Mouse (Mus musculus): ENCODE measurements at regions not wholly inside any gene's neighbourhood (a gene's known extent, or its start where the extent isn't known, plus 50 kb on each side); places are given as distances from the start of the nearest gene placed in this dataset.

DNA sequence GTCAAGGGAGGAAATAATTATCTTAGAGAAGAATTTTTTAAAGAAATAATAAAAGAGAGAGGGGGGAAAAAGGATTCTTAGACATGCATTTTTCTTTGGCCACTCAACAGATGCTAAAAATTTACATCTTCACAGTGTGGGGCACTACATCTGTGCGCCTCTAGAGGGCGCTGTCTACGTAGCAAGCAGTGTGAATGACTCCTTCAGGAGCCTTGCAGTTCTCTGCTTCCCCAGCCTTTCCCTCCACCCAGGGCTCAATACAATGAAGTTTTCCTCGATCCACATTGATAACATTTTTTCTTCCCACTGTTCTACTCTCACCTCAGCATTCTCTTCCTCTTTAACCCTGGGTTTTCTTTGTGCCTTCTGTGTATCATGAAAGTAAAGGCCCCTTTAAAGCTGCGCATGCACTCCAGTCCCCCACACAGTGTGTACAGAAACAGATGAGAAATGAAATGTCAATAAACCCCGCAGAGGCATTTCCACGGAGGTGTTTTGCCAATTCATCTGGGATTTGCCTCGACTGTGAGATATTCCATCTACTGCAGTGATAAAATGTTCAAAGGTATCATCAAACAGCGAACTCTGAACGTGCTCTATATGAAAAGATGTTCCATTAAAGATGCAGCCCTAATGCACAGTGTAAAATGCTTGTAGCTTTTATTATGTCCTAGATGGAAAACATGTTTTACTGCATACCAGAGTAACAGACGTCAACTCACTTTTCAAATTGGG, 181.2 kb downstream of the Rdh14 start:
- DNase-seq (ENCODE audit: low read depth, low spot score): peak; percentile 69

DNA sequence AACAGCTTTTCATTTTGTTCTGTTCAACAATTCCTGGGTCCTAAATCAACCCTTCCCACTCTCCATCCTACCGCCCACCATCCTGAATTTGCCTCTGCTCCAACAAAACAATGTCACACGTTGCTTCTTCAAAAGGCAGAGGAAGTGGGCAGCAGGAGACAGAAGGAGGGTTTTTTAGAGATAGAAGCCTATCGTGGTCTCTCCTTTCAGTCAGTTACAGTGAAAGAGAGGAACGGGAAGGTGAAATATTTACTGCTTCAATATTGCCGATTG, 181.7 kb downstream of the Rdh14 start:
- peak; percentile 60 for DNase-seq (ENCODE audit: low read depth, low spot score)

DNA sequence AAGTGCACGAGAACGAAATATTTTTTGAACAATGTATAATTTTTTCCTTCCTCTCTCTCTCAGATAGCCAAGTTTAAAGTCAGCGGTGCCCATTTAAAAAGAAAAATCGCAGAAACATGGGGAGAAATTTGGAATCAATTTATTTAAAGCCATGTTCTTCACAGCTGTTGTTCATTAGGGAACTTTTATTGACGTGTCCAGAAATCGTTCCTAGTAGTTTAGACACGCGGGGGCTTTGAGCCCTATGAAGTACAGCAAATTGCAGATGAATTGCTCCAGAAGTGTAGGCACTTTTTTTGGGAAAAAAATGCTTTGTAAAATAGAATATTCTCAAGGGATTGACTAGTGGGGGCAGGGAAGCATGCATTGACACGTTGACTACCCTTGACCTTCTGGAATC, 182.8 kb downstream of the Rdh14 start:
- DNase-seq (ENCODE audit: low read depth, low spot score): peak; percentile 73

DNA sequence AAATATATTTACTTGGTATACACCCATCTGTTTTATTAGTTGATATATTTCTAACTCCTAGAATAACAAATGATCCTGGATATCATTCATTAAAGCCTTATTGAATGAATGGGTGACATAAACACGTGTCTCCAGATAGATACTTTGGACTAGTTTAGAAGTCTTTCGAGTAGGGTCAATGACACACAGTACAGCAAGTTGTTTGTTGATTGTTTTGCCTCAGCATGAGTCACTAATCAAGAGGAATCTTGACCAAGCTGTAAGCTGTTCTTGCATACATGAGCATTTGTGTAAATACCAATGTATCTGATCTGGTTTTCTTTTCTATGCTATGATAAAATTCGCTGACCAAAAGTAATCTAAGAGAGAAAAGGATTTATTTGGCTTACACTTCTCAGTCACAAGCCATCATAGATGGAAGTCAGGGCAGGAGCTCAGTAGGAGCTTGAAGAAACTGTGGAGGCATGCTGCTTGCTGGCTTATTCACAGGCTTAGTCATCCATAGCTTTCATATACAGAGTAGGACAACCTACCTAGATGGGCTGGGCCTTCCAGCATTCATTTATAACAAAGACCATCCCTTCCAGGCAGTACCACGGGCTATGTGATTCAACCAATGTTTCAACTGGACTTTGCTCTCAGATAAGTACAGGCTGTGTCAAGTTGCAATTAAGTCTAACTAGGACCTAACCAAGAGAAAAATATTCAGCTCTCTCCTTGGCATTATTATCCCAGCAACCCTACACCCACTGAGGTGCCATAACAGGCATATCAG, 192.5 kb downstream of the Rdh14 start:
- DNase-seq (ENCODE audit: low read depth, low spot score): no peak

DNA sequence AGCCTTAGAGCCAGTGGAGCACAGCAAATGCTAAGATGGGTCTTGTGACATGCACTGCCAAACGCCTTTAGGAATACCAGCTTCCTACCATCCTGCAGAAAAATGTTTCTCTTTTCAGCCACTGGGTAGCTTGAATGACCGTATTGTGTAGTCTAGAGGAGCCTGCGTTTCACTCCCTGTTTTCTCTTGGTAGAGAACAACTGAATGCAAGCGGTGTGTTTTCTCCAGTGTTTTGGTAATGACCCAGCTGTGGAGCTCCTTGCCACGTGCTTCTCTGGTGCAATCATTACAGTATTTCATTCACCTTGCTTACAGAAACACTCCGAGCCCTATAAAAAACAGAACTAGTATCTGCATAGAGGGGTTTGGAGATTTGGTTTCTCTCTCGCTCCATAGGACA, 193.5 kb downstream of the Rdh14 start:
- peak; percentile 20 for DNase-seq (ENCODE audit: low read depth, low spot score)

GRCm38 (mm10) chr12:10589537-10589936, 199.0 kb downstream of the Rdh14 start:
- DNase-seq (ENCODE audit: low read depth, low spot score): peak; percentile 86

DNA sequence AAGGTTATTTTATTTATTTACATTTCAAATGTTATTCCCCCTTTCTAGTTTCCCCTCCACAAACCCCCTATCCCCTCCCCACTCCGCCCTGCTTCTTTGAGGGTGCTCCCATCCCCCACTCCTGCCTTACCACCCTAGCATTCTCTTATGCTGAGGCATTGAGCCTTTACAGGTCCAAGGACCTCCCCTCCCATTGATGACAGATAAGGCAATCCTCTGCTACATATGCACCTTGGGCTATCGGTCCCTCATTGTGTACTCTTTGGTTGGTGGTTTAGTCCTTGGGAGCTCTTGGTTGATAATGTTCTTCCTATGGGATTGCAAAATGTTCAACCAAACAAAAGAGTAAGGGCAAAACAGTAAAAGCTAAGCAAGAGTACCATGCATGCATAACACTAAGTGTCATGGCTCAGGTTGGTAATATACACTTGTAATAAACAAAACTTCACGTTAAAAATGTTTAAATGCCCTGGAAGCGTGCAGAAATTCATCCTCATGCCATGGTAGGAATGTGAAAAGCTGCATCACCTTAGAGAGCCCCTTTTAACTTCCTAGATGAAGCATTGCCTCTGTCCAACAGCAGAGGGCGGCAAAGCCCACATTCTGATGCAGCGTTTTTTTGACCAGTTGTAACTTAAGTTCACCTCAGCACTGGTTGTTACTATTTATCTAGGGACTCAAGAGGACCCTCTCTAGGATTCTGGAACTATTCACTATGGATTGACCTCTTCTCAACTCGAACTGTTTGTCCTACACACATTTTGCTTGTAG, 207.6 kb downstream of the Rdh14 start:
- DNase-seq (ENCODE audit: low read depth, low spot score): peak; percentile 75

GRCm38 (mm10) chr12:10600111-10600510, 209.5 kb downstream of the Rdh14 start:
- no peak for DNase-seq (ENCODE audit: low read depth, low spot score)

- DNase-seq (ENCODE audit: low read depth, low spot score): no peak
These were observed 227.7 kb downstream of the Rdh14 start for GRCm38 (mm10) chr12:10618319-10618718.

GRCm38 (mm10) chr12:10620541-10620940, 230.0 kb downstream of the Rdh14 start:
- DNase-seq (ENCODE audit: low read depth, low spot score): peak; percentile 7

DNA sequence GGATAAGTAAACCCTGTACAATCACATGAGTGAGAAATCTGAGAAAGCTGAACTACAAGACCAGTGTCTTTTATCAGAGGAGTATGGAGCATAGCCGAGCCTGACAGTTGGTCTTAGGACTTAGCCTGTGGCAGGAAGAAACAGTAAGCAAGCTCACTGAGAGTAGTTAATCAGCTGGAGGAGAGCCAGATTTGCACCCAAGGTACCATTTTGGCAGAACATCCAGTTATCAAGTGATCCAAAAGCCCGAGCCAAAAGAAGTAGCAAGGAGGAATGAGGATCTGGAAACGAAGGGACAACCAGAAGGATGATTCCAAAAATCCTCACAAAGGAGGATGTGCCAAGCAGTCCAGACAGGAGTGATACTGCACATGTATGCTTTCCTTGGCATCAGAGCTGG, 248.0 kb downstream of the Rdh14 start:
- DNase-seq (ENCODE audit: low read depth, low spot score): no peak

DNA sequence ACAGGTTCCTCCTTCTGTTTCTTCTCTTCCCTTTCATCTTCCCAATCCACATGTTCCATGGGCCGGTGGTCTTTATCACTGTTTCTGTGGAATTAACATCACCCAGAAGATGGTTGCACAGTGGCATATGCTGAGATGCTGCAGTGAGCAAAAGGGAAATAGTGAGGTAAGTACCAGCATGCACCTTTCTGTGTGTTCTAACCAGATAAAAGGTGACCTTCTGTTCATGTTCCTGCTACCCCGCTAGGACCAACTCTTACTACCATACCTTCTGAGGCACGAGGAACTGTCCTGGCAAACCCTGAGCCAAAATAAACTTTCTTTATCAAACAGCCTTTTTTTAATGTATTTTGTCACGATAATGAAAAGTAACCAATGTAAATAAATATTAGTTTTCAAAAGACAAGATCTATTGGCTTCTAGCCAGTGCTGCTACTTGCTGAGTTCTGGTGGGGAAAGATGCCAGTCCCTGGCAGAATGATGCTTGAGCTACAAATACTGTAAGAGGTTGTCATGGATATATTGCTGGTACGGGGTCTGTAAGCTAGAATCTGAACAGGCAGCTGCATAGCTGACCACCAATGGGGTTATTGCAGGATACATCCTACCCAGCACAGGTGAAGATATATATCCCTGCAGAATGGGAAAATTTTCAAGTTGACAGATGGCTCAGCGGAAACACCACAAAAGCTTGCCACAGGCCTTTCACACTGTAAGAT, 264.1 kb downstream of the Rdh14 start:
- no peak for DNase-seq (ENCODE audit: low read depth, low spot score)

DNA sequence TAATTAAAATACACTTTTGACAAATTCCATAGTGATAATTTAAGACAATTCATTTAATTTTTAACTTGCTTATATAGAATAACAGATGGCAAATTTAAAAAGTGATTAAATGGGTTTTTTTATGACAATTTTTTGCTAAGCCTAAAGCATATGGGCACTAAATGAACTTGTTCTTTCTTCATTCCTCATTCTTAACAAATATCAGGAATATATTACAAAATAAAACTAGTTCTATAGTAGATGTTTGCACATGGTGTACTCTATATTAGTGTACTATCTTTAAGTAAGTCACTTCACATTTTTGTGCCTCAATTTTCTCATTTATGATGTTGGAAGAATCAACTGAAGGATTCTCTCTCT, 264.6 kb downstream of the Rdh14 start:
- DNase-seq (ENCODE audit: low read depth, low spot score): no peak

- DNase-seq (ENCODE audit: low read depth, low spot score): no peak
These were observed 268.3 kb downstream of the Rdh14 start for GRCm38 (mm10) chr12:10658826-10659225.

- no peak for DNase-seq (ENCODE audit: low read depth, low spot score)
These were observed 296.2 kb downstream of the Rdh14 start for GRCm38 (mm10) chr12:10686747-10687146.

Data from forelimb bud, embryonic 11.5 days (tissue).